Mouse (Mus musculus) kidney, adult 9 months (tissue): ENCODE measurements at regions not wholly inside any gene's neighbourhood (a gene's known extent, or its start where the extent isn't known, plus 50 kb on each side); places are given as distances from the start of the nearest gene placed in this dataset.
"Not testable (repeated sequence)": the region's sequence is repeated elsewhere in the genome, so short reads cannot be mapped to it uniquely, and the experiment has no call there.

Experiments
- DNase-seq: peaks from one replicate; pipeline ENCODE4 v3.0.0; 2022

- no peak for DNase-seq
Observed at GRCm38 (mm10) chr2:146724924-146725555, 130.6 kb upstream of the Kiz start.

- no peak for DNase-seq
Observed at GRCm38 (mm10) chr2:146728693-146729092, 127.0 kb upstream of the Kiz start.

GRCm38 (mm10) chr2:146731081-146731480, 124.6 kb upstream of the Kiz start:
- DNase-seq = no peak

GRCm38 (mm10) chr2:146732891-146733290, 122.8 kb upstream of the Kiz start:
- DNase-seq = not testable (repeated sequence)

GRCm38 (mm10) chr2:146744396-146744795, 111.3 kb upstream of the Kiz start:
- DNase-seq = no peak

GRCm38 (mm10) chr2:146745012-146745682, 110.5 kb upstream of the Kiz start:
- DNase-seq = no peak

- DNase-seq = no peak
Observed at GRCm38 (mm10) chr2:146745683-146746047, 110.0 kb upstream of the Kiz start.

- DNase-seq = no peak
Observed at GRCm38 (mm10) chr2:146753988-146754387, 101.7 kb upstream of the Kiz start.

GRCm38 (mm10) chr2:146763522-146764144, 92.0 kb upstream of the Kiz start:
- DNase-seq = no peak

- DNase-seq = no peak
Observed at GRCm38 (mm10) chr2:146764313-146765255, 91.1 kb upstream of the Kiz start.

- DNase-seq = no peak
Observed at GRCm38 (mm10) chr2:146774876-146775275, 80.8 kb upstream of the Kiz start.

- no peak for DNase-seq
Observed at GRCm38 (mm10) chr2:146787132-146787810, 68.4 kb upstream of the Kiz start.

GRCm38 (mm10) chr2:146787811-146788455, 67.7 kb upstream of the Kiz start:
- no peak for DNase-seq

GRCm38 (mm10) chr2:146792844-146793420, 62.7 kb upstream of the Kiz start:
- no peak for DNase-seq

- no peak for DNase-seq
Observed at GRCm38 (mm10) chr2:146802973-146803372, 52.7 kb upstream of the Kiz start.
